Mouse (Mus musculus) liver, embryonic 13.5 days (tissue): ENCODE measurements around the gene Immp2l. TPM values are rescaled to one million over a fixed set of nuclear protein-coding genes. Genes with fewer than 3 reads are reported as not detected.

Experiments
- ATAC-seq: fragments of 200-750 bp; cut with Nextera tagmentation; 2 replicates; pipeline ENCODE4 v1.8.0; 2017; ENCODE audit warnings: low read depth, mild to moderate bottlenecking, moderate number of reproducible peaks, moderate library complexity
- DNase-seq: peaks from one replicate; pipeline ENCODE4 v3.0.0; 2022
- H3K27ac ChIP-seq: fragments of 300-500 bp; sonication (generic); 2 replicates; pipeline ENCODE4 v1.5.1; 2015; ENCODE audit warnings: moderate library complexity, mild to moderate bottlenecking, inconsistent platforms
- H3K27me3 ChIP-seq: fragments of 300-500 bp; sonication (generic); 2 replicates; pipeline ENCODE4 v1.6.1; 2015; ENCODE audit warnings: mild to moderate bottlenecking, inconsistent platforms
- H3K36me3 ChIP-seq: fragments of 300-500 bp; sonication (generic); 2 replicates; pipeline ENCODE4 v1.6.1; 2015; ENCODE audit warnings: mild to moderate bottlenecking, inconsistent platforms
- H3K4me1 ChIP-seq: fragments of 300-500 bp; sonication (generic); replicated peaks from 2 replicates; pipeline ENCODE4 v1.6.1; 2015; ENCODE audit warnings: inconsistent platforms
- H3K4me2 ChIP-seq: fragments of 300-500 bp; sonication (generic); 2 replicates; pipeline ENCODE4 v1.6.1; 2015; ENCODE audit warnings: inconsistent platforms, mild to moderate bottlenecking, moderate library complexity
- H3K4me3 ChIP-seq: fragments of 300-500 bp; sonication (generic); replicated peaks from 2 replicates; pipeline ENCODE4 v1.5.1; 2015; ENCODE audit warnings: mild to moderate bottlenecking, inconsistent platforms
- H3K9ac ChIP-seq: fragments of 300-500 bp; sonication (generic); 2 replicates; pipeline ENCODE4 v1.6.1; 2015; ENCODE audit warnings: mild to moderate bottlenecking, inconsistent platforms
- H3K9me3 ChIP-seq: fragments of 300-500 bp; sonication (generic); replicated peaks from 2 replicates; pipeline ENCODE4 v1.6.1; 2016; ENCODE audit warnings: inconsistent platforms
- WGBS: fragments of 180-500 bp; shearing (Covaris S2); methylation state at CpG from one replicate; pipeline ENCODE4 v1.1.7; 2015; ENCODE audit not compliant: insufficient replicate concordance; 5-methylcytosine and 5-hydroxymethylcytosine counted together
- polyA plus RNA-seq: library from polyadenylated mRNA; unstranded; fragments of >200 nt; fragmentation: Nextera tagmentation; extraction: Ambion mirVana; gene quantifications from 2 replicates; pipeline ENCODE4 v1.2.1, GENCODE M21; 2015

Immp2l gene
- polyA plus RNA-seq, 1 experiment from 2014 or later: 10.8 TPM

GRCm38 (mm10) chr12:41356040-41356439 is 332.1 kb downstream of the Immp2l start:
- no peak overlapping the region for H3K4me3 ChIP-seq
- no peaks in the 10 kb centered on the region for H3K9me3 ChIP-seq
- H3K4me1 ChIP-seq: no peaks in the 10 kb centered on the region
- ATAC-seq: no peak
- H3K27ac ChIP-seq: no peak overlapping the region
- no peak for DNase-seq
- H3K4me2 ChIP-seq: no peak overlapping the region
- H3K9ac ChIP-seq: no peak overlapping the region
- H3K27me3 ChIP-seq: no peaks in the 10 kb centered on the region
- WGBS: 55% methylated on average over 3 of the region's 3 CpGs
- H3K36me3 ChIP-seq: no peaks in the 10 kb centered on the region

- H3K9me3 ChIP-seq: no peaks in the 10 kb centered on the region
- no peaks in the 10 kb centered on the region for H3K36me3 ChIP-seq
- H3K27me3 ChIP-seq: no peaks in the 10 kb centered on the region
- ATAC-seq (no peak), DNase-seq (no peak)
- H3K4me1 ChIP-seq: no peaks in the 10 kb centered on the region
- WGBS: 59% methylated on average over 1 of the region's 1 CpGs
- H3K4me2 ChIP-seq: no peak overlapping the region
- H3K4me3 ChIP-seq: no peak overlapping the region
- H3K27ac ChIP-seq: no peak overlapping the region
- H3K9ac ChIP-seq: no peak overlapping the region
Observed at GRCm38 (mm10) chr12:41386685-41387084, 362.8 kb downstream of the Immp2l start.

- Histone ChIP-seq H3K9ac (no peak overlapping the region), H3K4me2 (no peak overlapping the region), H3K4me3 (no peak overlapping the region), H3K27me3 (no peaks in the 10 kb centered on the region), H3K9me3 (no peaks in the 10 kb centered on the region), H3K4me1 (no peaks in the 10 kb centered on the region), H3K27ac (no peak overlapping the region), H3K36me3 (no peaks in the 10 kb centered on the region)
- no peak for ATAC-seq
- DNase-seq: no peak
Observed at GRCm38 (mm10) chr12:41394231-41394630, 370.3 kb downstream of the Immp2l start.

- DNase-seq: no peak
- no peaks in the 10 kb centered on the region for H3K9me3 ChIP-seq
- 76% methylated on average over 1 of the region's 1 CpGs for WGBS
- no peak overlapping the region for H3K9ac ChIP-seq
- no peak for ATAC-seq
- no peaks in the 10 kb centered on the region for H3K36me3 ChIP-seq
- H3K27me3 ChIP-seq: no peaks in the 10 kb centered on the region
- no peak overlapping the region for H3K27ac ChIP-seq
- no peak overlapping the region for H3K4me3 ChIP-seq
- H3K4me2 ChIP-seq: no peak overlapping the region
- H3K4me1 ChIP-seq: no peaks in the 10 kb centered on the region
Observed at GRCm38 (mm10) chr12:41401136-41401535, 377.2 kb downstream of the Immp2l start.

- Histone ChIP-seq H3K27me3 (no peaks in the 10 kb centered on the region), H3K4me2 (no peak overlapping the region), H3K36me3 (no peaks in the 10 kb centered on the region), H3K4me3 (no peak overlapping the region), H3K4me1 (no peaks in the 10 kb centered on the region), H3K9ac (no peak overlapping the region), H3K9me3 (no peaks in the 10 kb centered on the region), H3K27ac (no peak overlapping the region)
- ATAC-seq: no peak
- 53% methylated on average over 3 of the region's 3 CpGs for WGBS
- DNase-seq: no peak
Observed at GRCm38 (mm10) chr12:41401923-41402322, 378.0 kb downstream of the Immp2l start.

- Histone ChIP-seq H3K4me3 (no peak overlapping the region), H3K4me2 (no peak overlapping the region), H3K4me1 (no peaks in the 10 kb centered on the region), H3K9me3 (no peaks in the 10 kb centered on the region), H3K27ac (no peak overlapping the region), H3K9ac (no peak overlapping the region), H3K36me3 (no peaks in the 10 kb centered on the region), H3K27me3 (no peaks in the 10 kb centered on the region)
- no peak for ATAC-seq
- WGBS: 58% methylated on average over 3 of the region's 3 CpGs
- DNase-seq: no peak
Observed at GRCm38 (mm10) chr12:41409431-41409830, 385.5 kb downstream of the Immp2l start.

- H3K9me3 ChIP-seq: no peaks in the 10 kb centered on the region
- no peak overlapping the region for H3K4me3 ChIP-seq
- H3K27me3 ChIP-seq: no peaks in the 10 kb centered on the region
- no peak overlapping the region for H3K9ac ChIP-seq
- no peak overlapping the region for H3K4me2 ChIP-seq
- no peaks in the 10 kb centered on the region for H3K36me3 ChIP-seq
- ATAC-seq (peak; percentile 39; the same call in 1 of the 2 replicates), DNase-seq (no peak)
- no peak overlapping the region for H3K27ac ChIP-seq
- no peaks in the 10 kb centered on the region for H3K4me1 ChIP-seq
Observed at GRCm38 (mm10) chr12:41416635-41417034, 392.7 kb downstream of the Immp2l start.

GRCm38 (mm10) chr12:41417099-41417498 is 393.2 kb downstream of the Immp2l start:
- H3K4me3 ChIP-seq: no peak overlapping the region
- H3K27ac ChIP-seq: no peak overlapping the region
- DNase-seq (no peak), ATAC-seq (peak; percentile 87)
- H3K36me3 ChIP-seq: no peaks in the 10 kb centered on the region
- H3K9me3 ChIP-seq: no peaks in the 10 kb centered on the region
- H3K27me3 ChIP-seq: no peaks in the 10 kb centered on the region
- no peaks in the 10 kb centered on the region for H3K4me1 ChIP-seq
- H3K4me2 ChIP-seq: no peak overlapping the region
- 53% methylated on average over 3 of the region's 3 CpGs for WGBS
- no peak overlapping the region for H3K9ac ChIP-seq

- Histone ChIP-seq H3K4me1 (no peaks in the 10 kb centered on the region), H3K4me3 (no peak overlapping the region), H3K27ac (no peak overlapping the region), H3K27me3 (no peaks in the 10 kb centered on the region), H3K9ac (no peak overlapping the region), H3K36me3 (no peaks in the 10 kb centered on the region), H3K4me2 (no peak overlapping the region), H3K9me3 (no peaks in the 10 kb centered on the region)
- WGBS: 82% methylated on average over 4 of the region's 4 CpGs
- DNase-seq (no peak), ATAC-seq (no peak)
Observed at GRCm38 (mm10) chr12:41417961-41418360, 394.1 kb downstream of the Immp2l start.

GRCm38 (mm10) chr12:41425101-41425679 is 401.3 kb downstream of the Immp2l start:
- H3K27me3 ChIP-seq: no peaks in the 10 kb centered on the region
- H3K4me2 ChIP-seq: no peak overlapping the region
- no peaks in the 10 kb centered on the region for H3K4me1 ChIP-seq
- no peaks in the 10 kb centered on the region for H3K9me3 ChIP-seq
- no peak overlapping the region for H3K4me3 ChIP-seq
- 68% methylated on average over 9 of the region's 9 CpGs for WGBS
- H3K27ac ChIP-seq: no peak overlapping the region
- H3K36me3 ChIP-seq: no peaks in the 10 kb centered on the region
- ATAC-seq (no peak), DNase-seq (no peak)
- no peak overlapping the region for H3K9ac ChIP-seq

GRCm38 (mm10) chr12:41427464-41427863 is 403.6 kb downstream of the Immp2l start:
- DNase-seq (no peak), ATAC-seq (no peak)
- 66% methylated on average over 5 of the region's 5 CpGs for WGBS
- H3K27ac ChIP-seq: no peak overlapping the region
- no peak overlapping the region for H3K4me2 ChIP-seq
- no peaks in the 10 kb centered on the region for H3K9me3 ChIP-seq
- H3K36me3 ChIP-seq: no peaks in the 10 kb centered on the region
- H3K4me3 ChIP-seq: no peak overlapping the region
- H3K4me1 ChIP-seq: no peaks in the 10 kb centered on the region
- no peak overlapping the region for H3K9ac ChIP-seq
- no peaks in the 10 kb centered on the region for H3K27me3 ChIP-seq

- H3K4me1 ChIP-seq: no peaks in the 10 kb centered on the region
- no peaks in the 10 kb centered on the region for H3K36me3 ChIP-seq
- DNase-seq (no peak), ATAC-seq (no peak)
- no peak overlapping the region for H3K9ac ChIP-seq
- H3K4me3 ChIP-seq: no peak overlapping the region
- no peaks in the 10 kb centered on the region for H3K9me3 ChIP-seq
- H3K27ac ChIP-seq: no peak overlapping the region
- H3K27me3 ChIP-seq: no peaks in the 10 kb centered on the region
- no peak overlapping the region for H3K4me2 ChIP-seq
Observed at GRCm38 (mm10) chr12:41428806-41429205, 404.9 kb downstream of the Immp2l start.
